Mouse (Mus musculus): ENCODE data around the gene Pfkm. TPM values are rescaled to one million over a fixed set of nuclear protein-coding genes. Genes with fewer than 3 reads are reported as not detected.

Pfkm gene
- total RNA-seq, 2 experiments from 2014 or later: 887 to 925 TPM

DNA sequence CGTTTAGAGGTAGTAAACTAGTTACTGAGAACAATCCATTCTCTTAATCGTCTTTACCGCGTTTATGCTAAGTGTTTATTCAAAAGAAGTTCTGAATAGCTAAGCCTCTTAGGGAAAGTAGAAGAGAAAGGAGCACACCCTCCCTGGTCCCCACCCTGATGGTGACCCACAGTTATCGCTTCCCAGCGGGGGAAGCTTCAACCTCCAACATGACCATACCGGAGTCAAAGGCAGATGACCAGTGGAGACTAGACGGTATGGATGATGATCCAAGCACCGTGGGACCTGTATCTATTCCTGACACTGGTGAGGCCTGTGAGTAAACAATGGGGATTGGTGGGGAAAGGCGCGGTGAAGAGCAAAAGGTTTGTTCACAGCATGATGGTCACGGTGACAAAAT, 2.5 kb downstream of the Pfkm start:
- DNase-seq (ENCODE audit: low spot score): no peak
- intact Hi-C loops (cut with DNase I): loop anchor here (5.0 kb wide), 2 partner anchors 77 to 292 kb away; no protein-coding TSS in a partner anchor

- intact Hi-C loops (cut with DNase I): no loop called here
- no peak for DNase-seq (ENCODE audit: low spot score)
Measured at GRCm38 (mm10) chr15:98096957-98097356, 4.6 kb downstream of the Pfkm start.

DNA sequence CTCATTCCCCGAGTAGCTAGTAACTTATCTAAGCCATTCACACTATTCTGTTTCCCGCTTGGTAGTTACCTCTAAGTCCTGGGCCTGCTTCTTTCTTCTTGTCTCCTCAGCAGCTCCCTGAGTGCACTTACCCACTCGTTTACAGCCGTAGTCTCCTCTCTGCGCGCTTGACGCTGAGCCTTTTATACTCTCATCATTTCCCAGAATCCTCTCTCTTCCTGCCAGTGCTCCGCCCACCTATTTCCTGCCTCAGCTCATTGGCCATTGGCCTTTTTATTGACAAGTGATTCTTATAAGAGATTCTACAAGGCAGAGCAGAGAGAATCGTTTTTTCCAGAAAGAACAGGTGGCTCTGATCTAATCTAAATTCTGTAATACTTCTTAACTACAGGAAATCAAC, 6.1 kb downstream of the Pfkm start:
- DNase-seq (ENCODE audit: low spot score): no peak
- intact Hi-C loops (cut with DNase I): no loop called here

DNA sequence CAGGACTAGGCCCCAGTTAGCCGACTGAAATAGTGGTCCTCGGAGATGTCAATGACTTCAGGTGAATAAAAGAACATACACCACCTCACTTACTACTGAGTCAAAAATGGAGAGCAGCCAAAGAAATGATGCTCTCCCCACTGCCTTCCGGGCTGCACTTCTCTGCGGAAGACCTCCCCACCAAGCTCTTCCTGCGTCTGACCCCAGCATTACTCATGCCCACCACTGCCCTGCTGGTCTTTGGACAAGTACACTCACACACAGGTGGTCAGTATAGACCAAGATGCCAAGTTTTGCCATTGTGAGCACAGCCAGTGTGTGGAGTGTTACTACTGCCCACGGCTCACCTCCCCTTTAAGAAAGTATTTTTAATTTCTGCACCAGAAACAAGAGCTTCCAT, 10.0 kb downstream of the Pfkm start:
- intact Hi-C loops (cut with DNase I): no loop called here
- DNase-seq (ENCODE audit: low spot score): no peak

DNA sequence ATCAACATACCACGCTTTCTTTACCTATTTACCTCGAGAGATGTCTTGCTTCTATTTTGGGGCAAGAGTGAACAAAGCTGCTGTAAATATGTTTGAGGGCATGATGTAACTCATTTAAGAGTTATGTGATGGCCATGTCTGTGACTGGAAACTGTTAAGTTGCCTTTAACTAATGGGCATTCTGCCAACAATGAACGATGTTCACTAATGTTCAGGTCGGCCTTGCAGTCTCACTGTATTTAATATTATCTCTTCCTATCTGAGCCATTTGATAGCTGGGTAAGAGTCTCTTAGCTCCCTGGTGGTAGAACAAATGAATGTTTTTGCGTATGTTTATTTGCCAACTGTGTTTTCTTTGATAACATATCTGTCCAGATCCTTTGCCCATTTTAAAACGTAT, 14.1 kb downstream of the Pfkm start:
- intact Hi-C loops (cut with DNase I): no loop called here
- DNase-seq (ENCODE audit: low spot score): no peak

DNA sequence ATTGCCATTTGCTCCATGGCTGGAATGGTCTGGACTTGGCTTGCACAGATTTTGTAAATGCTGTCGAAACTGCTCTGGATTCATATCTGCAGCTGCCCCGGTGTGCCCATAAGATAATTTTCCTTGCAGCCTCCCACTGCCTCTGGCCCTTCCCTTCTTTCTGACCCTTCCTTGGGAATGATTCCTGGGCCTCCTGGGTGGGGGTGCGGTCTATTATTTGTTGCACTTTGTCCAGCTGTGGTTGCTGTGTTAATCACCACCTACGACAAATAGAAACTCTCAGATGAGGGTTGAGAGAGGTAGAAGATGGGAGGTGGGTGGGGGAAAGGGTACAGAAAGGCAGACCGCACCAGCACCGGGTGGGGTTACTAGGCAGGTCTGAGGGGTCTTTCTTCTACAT, 14.8 kb downstream of the Pfkm start:
- DNase-seq (ENCODE audit: low spot score): no peak
- intact Hi-C loops (cut with DNase I): no loop called here

- intact Hi-C loops (cut with DNase I): loop anchor here (2.0 kb wide), 1 partner anchor 15 kb away; the partner anchor contains the start of genes Pfkm and Senp1
- no peak for DNase-seq (ENCODE audit: low spot score)
Measured at GRCm38 (mm10) chr15:98107703-98108296, 15.4 kb downstream of the Pfkm start.

- DNase-seq (ENCODE audit: low spot score): peak; percentile 76
- intact Hi-C loops (cut with DNase I): loop anchor here (2.0 kb wide), 1 partner anchor 16 kb away; the partner anchor contains the start of genes Pfkm and Senp1
Measured at GRCm38 (mm10) chr15:98108297-98109152, 16.1 kb downstream of the Pfkm start.

DNA sequence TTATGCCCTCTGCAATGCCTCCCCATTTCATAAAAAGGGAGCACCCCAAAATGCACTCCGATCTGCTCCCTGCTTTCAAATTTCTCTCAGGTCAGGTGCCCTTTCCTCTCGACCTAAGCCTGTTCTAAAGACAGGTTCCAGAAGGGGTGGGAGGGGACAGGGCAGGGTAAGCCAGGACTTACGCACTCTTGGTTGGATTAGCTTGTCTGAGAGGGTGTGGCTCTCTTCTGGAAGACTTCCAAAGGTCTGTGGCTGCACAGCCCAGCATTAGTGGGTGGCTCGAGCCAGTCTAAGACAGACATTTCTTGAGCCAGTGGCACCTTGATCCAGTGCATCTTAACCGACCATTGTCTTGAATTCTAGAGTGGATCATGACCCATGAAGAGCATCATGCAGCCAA, 19.4 kb downstream of the Pfkm start:
- intact Hi-C loops (cut with DNase I): no loop called here
- no peak for DNase-seq (ENCODE audit: low spot score)

DNA sequence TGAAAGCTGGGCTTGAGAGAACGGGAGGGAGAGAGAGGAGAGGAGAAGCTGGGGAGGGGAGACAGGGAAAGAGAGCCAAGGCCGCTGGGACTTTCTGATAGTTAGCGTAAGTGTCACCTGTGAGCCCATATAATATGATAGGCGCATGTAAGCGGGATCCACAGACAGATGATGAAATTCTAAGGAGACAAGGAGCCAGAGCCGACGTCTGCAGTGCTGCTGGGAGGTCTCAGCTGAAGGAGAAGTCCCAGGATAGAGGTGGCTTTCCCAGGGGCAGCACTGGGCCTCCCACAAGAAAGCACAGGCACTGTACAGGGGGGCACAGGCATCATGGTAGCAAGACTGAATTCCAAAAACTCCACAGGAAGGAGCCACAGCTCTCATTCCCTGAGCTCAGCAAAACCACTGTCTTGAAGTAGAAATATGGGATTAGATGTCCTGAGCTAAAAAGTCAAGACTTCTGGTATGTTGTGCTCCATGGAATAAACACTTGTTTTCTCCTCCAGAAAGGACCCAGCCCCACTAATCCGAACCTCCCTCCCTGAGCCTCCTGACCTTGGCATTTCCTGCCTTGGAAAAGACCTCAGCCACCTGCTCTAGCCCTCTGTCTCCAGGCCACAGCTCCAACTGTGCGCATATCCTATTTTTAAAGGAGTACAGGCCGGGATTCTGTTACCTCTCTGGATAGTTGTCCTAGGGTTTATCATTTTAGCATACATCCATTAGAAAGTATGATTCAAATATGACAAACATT, 21.9 kb downstream of the Pfkm start:
- intact Hi-C loops (cut with DNase I): no loop called here
- no peak for DNase-seq (ENCODE audit: low spot score)

- intact Hi-C loops (cut with DNase I): no loop called here
- no peak for DNase-seq (ENCODE audit: low spot score)
Measured at GRCm38 (mm10) chr15:98114852-98115778, 22.7 kb downstream of the Pfkm start.

DNA sequence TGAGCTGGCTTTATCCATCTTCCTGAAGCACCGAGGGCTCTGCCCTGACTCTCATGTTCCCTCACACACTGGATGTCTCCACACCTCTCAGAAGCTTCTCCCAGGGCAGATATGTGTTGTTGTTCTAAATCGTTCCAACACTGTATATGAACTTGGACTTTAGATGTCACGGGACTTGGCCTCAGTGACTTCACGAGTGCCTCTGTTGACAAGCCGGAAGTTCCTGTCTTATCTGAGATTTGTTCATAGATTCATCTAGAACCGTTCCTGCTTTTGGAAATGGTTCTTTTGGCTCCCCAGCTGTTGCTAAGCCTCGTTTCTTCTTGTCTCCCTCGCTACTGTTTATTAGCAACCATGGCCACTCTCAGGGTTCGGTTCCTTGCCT, 23.4 kb downstream of the Pfkm start:
- intact Hi-C loops (cut with DNase I): no loop called here
- DNase-seq (ENCODE audit: low spot score): no peak

DNA sequence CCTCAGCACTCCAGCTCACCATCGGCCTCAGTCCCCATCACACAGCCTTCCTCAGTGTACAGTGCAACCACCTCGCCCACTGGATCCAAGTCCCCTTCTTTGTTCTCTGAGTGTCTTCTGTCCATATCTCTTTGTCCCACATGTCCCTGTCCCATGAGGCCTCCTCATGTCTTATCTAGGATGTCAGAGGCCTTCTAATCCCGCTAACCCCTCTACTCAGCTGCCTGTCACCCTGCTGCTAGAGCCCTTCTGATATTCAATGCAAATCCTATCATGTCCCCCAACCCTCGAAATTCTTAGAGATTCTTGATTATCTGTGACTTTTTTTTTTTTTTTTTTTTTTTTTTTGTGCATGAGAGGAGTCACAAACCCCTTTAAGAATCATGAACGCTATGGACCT, 23.9 kb downstream of the Pfkm start:
- intact Hi-C loops (cut with DNase I): no loop called here
- DNase-seq (ENCODE audit: low spot score): no peak

DNA sequence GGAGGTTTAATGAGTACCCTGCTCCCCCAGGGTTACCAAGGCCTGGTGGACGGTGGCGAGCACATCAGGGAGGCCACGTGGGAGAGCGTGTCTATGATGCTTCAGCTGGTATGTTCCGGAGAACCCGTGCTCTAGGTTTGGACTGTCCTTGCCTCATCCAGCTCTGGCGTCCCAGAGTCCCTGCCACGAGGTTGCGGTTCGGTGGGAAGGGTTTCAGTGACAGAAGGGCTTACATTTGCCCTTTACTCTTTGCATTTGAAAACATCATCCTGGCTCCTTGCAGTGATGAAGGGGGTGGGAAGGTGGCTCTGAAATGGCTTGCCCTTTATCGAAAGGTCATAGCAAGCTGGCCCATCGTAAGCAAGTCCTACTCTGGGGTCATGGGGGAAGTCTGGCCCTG, 27.0 kb downstream of the Pfkm start:
- no peak for DNase-seq (ENCODE audit: low spot score)
- intact Hi-C loops (cut with DNase I): no loop called here

GRCm38 (mm10) chr15:98120831-98121230, 28.4 kb downstream of the Pfkm start:
- no peak for DNase-seq (ENCODE audit: low spot score)
- intact Hi-C loops (cut with DNase I): no loop called here

- intact Hi-C loops (cut with DNase I): loop anchor here (2.0 kb wide), 1 partner anchor 18 kb away; no protein-coding TSS in a partner anchor
Measured at GRCm38 (mm10) chr15:98131001-98131400, 38.6 kb downstream of the Pfkm start.

DNA sequence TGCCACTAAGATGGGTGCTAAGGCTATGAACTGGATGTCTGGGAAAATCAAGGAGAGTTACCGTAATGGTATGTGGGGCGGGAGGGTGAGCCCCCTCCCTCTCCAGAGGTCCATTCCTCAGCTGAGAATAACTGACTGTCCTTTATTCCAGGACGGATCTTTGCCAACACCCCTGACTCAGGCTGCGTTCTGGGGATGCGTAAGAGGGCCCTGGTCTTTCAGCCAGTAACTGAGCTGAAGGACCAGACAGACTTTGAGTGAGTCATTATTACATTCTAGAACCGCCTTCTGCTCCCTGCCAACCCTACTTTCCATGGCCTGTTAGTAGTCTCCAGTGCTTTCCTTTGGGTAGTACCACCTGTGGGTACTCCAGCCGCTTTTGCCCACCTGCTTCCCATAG, 39.1 kb downstream of the Pfkm start:
- no peak for DNase-seq (ENCODE audit: low spot score)
- intact Hi-C loops (cut with DNase I): loop anchor here (2.0 kb wide), 1 partner anchor 17 kb away; no protein-coding TSS in a partner anchor

More at GRCm38 (mm10) chr15:98131001-98131400, 38.6 kb downstream of the Pfkm start:
- DNase-seq (ENCODE audit: low spot score): no peak

DNA sequence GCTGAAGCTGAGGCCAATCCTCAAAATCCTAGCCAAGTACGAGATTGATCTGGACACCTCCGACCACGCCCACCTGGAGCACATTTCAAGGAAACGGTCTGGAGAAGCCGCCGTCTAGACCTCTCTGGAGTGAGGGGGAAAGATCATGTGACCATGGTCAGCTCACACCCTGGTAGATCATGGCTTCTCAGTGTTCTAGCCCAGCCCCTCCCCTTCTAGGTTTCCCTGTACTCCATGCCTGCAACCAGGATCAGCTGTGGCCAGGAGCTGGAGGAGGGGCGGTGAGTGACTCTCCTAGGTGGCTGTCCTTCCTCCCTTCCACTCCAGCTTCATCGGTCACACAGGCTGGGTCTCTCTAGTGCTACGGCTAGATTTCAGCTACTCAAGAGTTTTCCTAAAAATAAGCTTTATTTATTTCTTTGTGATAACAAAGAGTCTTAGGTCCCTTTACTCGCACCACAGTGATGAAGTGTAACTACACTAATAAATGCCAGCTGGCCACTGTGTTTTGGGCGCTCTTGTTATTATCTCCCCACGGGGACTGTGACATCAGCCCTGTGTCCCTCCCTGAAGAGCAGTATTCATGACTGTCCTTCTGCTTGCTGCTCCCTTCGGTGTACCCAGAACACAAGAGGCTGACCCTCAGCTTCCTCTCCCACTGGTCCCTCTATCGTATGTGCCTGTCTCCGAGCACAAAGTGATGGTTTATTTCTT, 39.7 kb downstream of the Pfkm start:
- no peak for DNase-seq (ENCODE audit: low spot score)
- intact Hi-C loops (cut with DNase I): loop anchor here (2.0 kb wide), 1 partner anchor 17 kb away; no protein-coding TSS in a partner anchor

DNA sequence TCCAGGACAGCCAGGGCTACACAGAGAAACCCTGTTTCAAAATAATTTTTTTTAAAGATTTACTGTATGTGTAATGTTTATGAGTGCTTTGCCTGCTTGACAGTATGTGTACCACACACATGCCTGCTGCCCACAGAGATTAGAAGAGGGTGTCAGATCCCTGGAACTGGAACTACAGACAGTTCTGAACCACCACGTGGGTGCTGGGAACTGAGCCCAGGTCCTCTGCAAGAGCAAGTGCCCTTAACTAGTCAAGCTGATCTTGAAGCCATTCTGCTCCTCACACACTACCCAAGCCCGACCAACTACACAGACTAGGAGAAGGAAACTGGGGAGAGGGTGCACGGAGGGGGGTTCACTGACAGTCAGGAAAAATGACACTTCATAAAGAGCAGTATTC, 41.1 kb downstream of the Pfkm start:
- intact Hi-C loops (cut with DNase I): no loop called here
- no peak for DNase-seq (ENCODE audit: low spot score)

Measured in heart, postnatal 25 days (tissue).